Mouse (Mus musculus) stomach, postnatal 0 days (tissue): ENCODE measurements at regions not wholly inside any gene's neighbourhood (a gene's known extent, or its start where the extent isn't known, plus 50 kb on each side); places are given as distances from the start of the nearest gene placed in this dataset.

ENCODE experiments used
- CTCF ChIP-seq: IDR thresholded peaks from 2 replicates; pipeline ENCODE4 v1.5.1; 2016; ENCODE audit warnings: antibody characterized with exemption, low read depth, mild to moderate bottlenecking, moderate library complexity
- EP300 ChIP-seq: optimal IDR thresholded peaks from 2 replicates; pipeline ENCODE3; 2016; ENCODE audit warnings: antibody characterized with exemption

- TF ChIP-seq CTCF = no peak
- TF ChIP-seq EP300 = no peak
Observed at GRCm38 (mm10) chr7:113156366-113156765, 50.9 kb upstream of the Arntl start.
